Mouse (Mus musculus) thymus, adult 2 months (tissue): Measurements from ENCODE around the gene Susd1. TPM values are rescaled to one million over a fixed set of nuclear protein-coding genes. Genes with fewer than 3 reads are reported as not detected.

Experiments used
- DNase-seq: peaks from one replicate; pipeline ENCODE4 v3.0.0; 2021
- H3K27ac ChIP-seq: fragments of 200-500 bp; 2 replicates; pipeline ENCODE4 v1.5.1; 2012; ENCODE audit warnings: low read length, control low read depth; ENCODE audit not compliant: control insufficient read depth, insufficient read depth
- H3K27me3 ChIP-seq: fragments of 200-500 bp; 2 replicates; pipeline ENCODE4 v1.6.1; 2012; ENCODE audit warnings: mild to moderate bottlenecking, low read length, moderate library complexity, mixed read lengths; ENCODE audit not compliant: control insufficient read depth, insufficient read depth
- H3K36me3 ChIP-seq: fragments of 200-500 bp; 2 replicates; pipeline ENCODE4 v1.6.1; 2012; ENCODE audit warnings: mild to moderate bottlenecking, low read length, moderate library complexity; ENCODE audit not compliant: control insufficient read depth, insufficient read depth
- H3K4me1 ChIP-seq: fragments of 200-500 bp; replicated peaks from 2 replicates; pipeline ENCODE4 v1.6.1; 2012; ENCODE audit warnings: low read length; ENCODE audit not compliant: control insufficient read depth, insufficient read depth
- H3K4me3 ChIP-seq: fragments of 200-500 bp; 2 replicates; pipeline ENCODE4 v1.5.1; 2012; ENCODE audit warnings: mild to moderate bottlenecking, low read length, control low read depth, moderate library complexity; ENCODE audit not compliant: control insufficient read depth, insufficient read depth
- CTCF ChIP-seq: fragments of 200-500 bp; IDR thresholded peaks from 2 replicates; pipeline ENCODE4 v1.5.1; 2012; ENCODE audit warnings: mild to moderate bottlenecking, control low read depth, low read length, moderate library complexity, borderline replicate concordance; ENCODE audit not compliant: control insufficient read depth, poor library complexity, insufficient read depth; ENCODE audit errors: extremely low read depth
- POLR2A ChIP-seq: fragments of 200-500 bp; IDR thresholded peaks from 2 replicates; pipeline ENCODE4 v1.6.1; 2012; ENCODE audit warnings: mild to moderate bottlenecking, low read length, control low read depth, moderate library complexity; ENCODE audit not compliant: control insufficient read depth, poor library complexity, insufficient read depth; ENCODE audit errors: extremely low read depth
- WGBS: fragments of 180-500 bp; shearing (Covaris S2); methylation state at CpG from one replicate; pipeline ENCODE4 v1.1.7; 2018; 5-methylcytosine and 5-hydroxymethylcytosine counted together
- polyA plus RNA-seq: library from polyadenylated mRNA; depleted of rRNA; stranded (reverse); fragments of >200 nt; gene quantifications from 2 replicates; pipeline ENCODE4 v1.2.3, GENCODE M21; 2012

The Susd1 gene
- polyA plus RNA-seq, 1 experiment, result 22.0 TPM

- 71% methylated on average over 6 of the region's 6 CpGs for WGBS
- no peaks in the 10 kb centered on the region for H3K36me3 ChIP-seq
- H3K4me1 ChIP-seq, result peaks cover 56% of the 10 kb centered on the region
- H3K4me3 ChIP-seq, result no peak overlapping the region
- peak overlapping the region; percentile 65 for H3K27ac ChIP-seq
- DNase-seq, result no peak
- TF ChIP-seq CTCF (no peak), POLR2A (no peak)
- no peaks in the 10 kb centered on the region for H3K27me3 ChIP-seq
Observed at GRCm38 (mm10) chr4:59337533-59337885, 100.9 kb downstream of the Susd1 start.

GRCm38 (mm10) chr4:59336846-59337532 lies 101.4 kb downstream of the Susd1 start:
- DNase-seq, result no peak
- Histone ChIP-seq H3K36me3 (no peaks in the 10 kb centered on the region), H3K4me1 (peaks cover 60% of the 10 kb centered on the region)

GRCm38 (mm10) chr4:59336439-59336809 lies 102.0 kb downstream of the Susd1 start:
- H3K27ac ChIP-seq, result peak overlapping the region; percentile 65
- WGBS, result 84% methylated on average over 7 of the region's 7 CpGs

More at GRCm38 (mm10) chr4:59336846-59337532, 101.4 kb downstream of the Susd1 start:
- peak overlapping the region; percentile 65 for H3K27ac ChIP-seq
- no peaks in the 10 kb centered on the region for H3K27me3 ChIP-seq
- TF ChIP-seq CTCF, result no peak
- TF ChIP-seq POLR2A, result no peak
- 89% methylated on average over 11 of the region's 11 CpGs for WGBS
- H3K4me3 ChIP-seq, result no peak overlapping the region

GRCm38 (mm10) chr4:59335616-59336438 lies 102.6 kb downstream of the Susd1 start:
- TF ChIP-seq POLR2A, result no peak
- no peak for TF ChIP-seq CTCF
- peaks cover 70% of the 10 kb centered on the region for H3K4me1 ChIP-seq
- no peaks in the 10 kb centered on the region for H3K27me3 ChIP-seq
- no peak overlapping the region for H3K4me3 ChIP-seq
- WGBS, result 39% methylated on average over 9 of the region's 9 CpGs
- peak overlapping the region; percentile 74 for H3K27ac ChIP-seq
- DNase-seq, result peak; percentile 58
- no peaks in the 10 kb centered on the region for H3K36me3 ChIP-seq

More at GRCm38 (mm10) chr4:59336439-59336809, 102.0 kb downstream of the Susd1 start:
- no peaks in the 10 kb centered on the region for H3K36me3 ChIP-seq
- peaks cover 64% of the 10 kb centered on the region for H3K4me1 ChIP-seq
- TF ChIP-seq POLR2A, result no peak
- no peak for TF ChIP-seq CTCF
- no peaks in the 10 kb centered on the region for H3K27me3 ChIP-seq
- H3K4me3 ChIP-seq, result no peak overlapping the region
- DNase-seq, result no peak

- Histone ChIP-seq H3K4me3 (no peak overlapping the region), H3K4me1 (peaks cover 73% of the 10 kb centered on the region), H3K36me3 (no peaks in the 10 kb centered on the region), H3K27me3 (no peaks in the 10 kb centered on the region), H3K27ac (peak overlapping the region; percentile 3; the same call in 1 of the 2 replicates)
- DNase-seq, result no peak
- WGBS, result 96% methylated on average over 7 of the region's 7 CpGs
- no peak for TF ChIP-seq CTCF
- TF ChIP-seq POLR2A, result no peak
Observed at GRCm38 (mm10) chr4:59335101-59335500, 103.3 kb downstream of the Susd1 start.

GRCm38 (mm10) chr4:59334236-59334635 lies 104.2 kb downstream of the Susd1 start:
- DNase-seq, result no peak
- no peak for TF ChIP-seq POLR2A
- no peak for TF ChIP-seq CTCF
- no peaks in the 10 kb centered on the region for H3K36me3 ChIP-seq
- H3K27me3 ChIP-seq, result no peaks in the 10 kb centered on the region
- no peak overlapping the region for H3K4me3 ChIP-seq
- WGBS, result 69% methylated on average over 4 of the region's 4 CpGs
- peaks cover 70% of the 10 kb centered on the region for H3K4me1 ChIP-seq
- peak overlapping the region; percentile 74 for H3K27ac ChIP-seq
